Mouse (Mus musculus) liver, embryonic 11.5 days (tissue): ENCODE measurements around the gene Osbpl6. TPM values are rescaled to one million over a fixed set of nuclear protein-coding genes. Genes with fewer than 3 reads are reported as not detected.
A peak's percentile ranks its signal among the peaks of the same experiment; 100 is the strongest.

Source experiments
- ATAC-seq: fragments of 200-750 bp; cut with Nextera tagmentation; replicated peaks from 2 replicates; pipeline ENCODE4 v1.8.0; 2017; ENCODE audit warnings: moderate number of reproducible peaks, mild to moderate bottlenecking, moderate TSS enrichment, moderate library complexity; ENCODE audit not compliant: low FRiP score
- DNase-seq: peaks from one replicate; pipeline ENCODE4 v3.0.0-alpha.2; 2017; ENCODE audit warnings: low spot score
- H3K27ac ChIP-seq: fragments of 300-500 bp; sonication (generic); 2 replicates; pipeline ENCODE4 v1.5.1; 2014; ENCODE audit warnings: mild to moderate bottlenecking, low read depth, low read length, control low read depth
- H3K27me3 ChIP-seq: fragments of 300-500 bp; sonication (generic); replicated peaks from 2 replicates; pipeline ENCODE4 v1.6.1; 2014; ENCODE audit warnings: low read length, mixed read lengths; ENCODE audit not compliant: control insufficient read depth, insufficient read depth
- H3K36me3 ChIP-seq: fragments of 300-500 bp; sonication (generic); 2 replicates; pipeline ENCODE4 v1.6.1; 2014; ENCODE audit warnings: mild to moderate bottlenecking, low read length, moderate library complexity, mixed read lengths; ENCODE audit not compliant: control insufficient read depth, insufficient read depth
- H3K4me1 ChIP-seq: fragments of 300-500 bp; sonication (generic); replicated peaks from 2 replicates; pipeline ENCODE4 v1.6.1; 2014; ENCODE audit warnings: low read length, mixed read lengths; ENCODE audit not compliant: control insufficient read depth, insufficient read depth
- H3K4me2 ChIP-seq: fragments of 300-500 bp; sonication (generic); 2 replicates; pipeline ENCODE4 v1.6.1; 2014; ENCODE audit warnings: mild to moderate bottlenecking, control low read depth, moderate library complexity
- H3K4me3 ChIP-seq: fragments of 300-500 bp; sonication (generic); 2 replicates; pipeline ENCODE4 v1.5.1; 2014; ENCODE audit warnings: low read depth, low read length, control low read depth
- H3K9ac ChIP-seq: fragments of 300-500 bp; sonication (generic); 2 replicates; pipeline ENCODE4 v1.6.1; 2014; ENCODE audit warnings: low read depth, low read length, control low read depth
- H3K9me3 ChIP-seq: fragments of 300-500 bp; sonication (generic); 2 replicates; pipeline ENCODE4 v1.6.1; 2016; ENCODE audit warnings: low read length, inconsistent platforms, mixed read lengths; ENCODE audit not compliant: control insufficient read depth
- WGBS: fragments of 180-500 bp; shearing (Covaris S2); extraction: QIAGEN DNeasy Blood & Tissue Kit; methylation state at CpG from one replicate; pipeline ENCODE4 v1.1.7; 2014; 5-methylcytosine and 5-hydroxymethylcytosine counted together
- polyA plus RNA-seq: library from polyadenylated mRNA; unstranded; fragments of >200 nt; fragmentation: Nextera tagmentation; extraction: Ambion mirVana; gene quantifications from 2 replicates; pipeline ENCODE4 v1.2.1, GENCODE M21; 2014

Osbpl6 gene
- 3.0 and 3.4 TPM in 2 replicates for polyA plus RNA-seq

GRCm38 (mm10) chr2:76406151-76406936 is at the start of gene Osbpl6:
Gene Osbpl6 (plus strand): TSS chr2:76406508.
- Histone ChIP-seq H3K27ac (no peak within 1 kb of the TSS), H3K9me3 (no peaks in the 10 kb centered on the region), H3K4me2 (peak within 1 kb of the TSS; percentile 90), H3K9ac (peak within 1 kb of the TSS; percentile 53), H3K4me1 (0 out of 2 replicates have a peak, but pooled peaks cover 3% of the 10 kb centered on the region), H3K27me3 (peaks cover 50% of the 10 kb centered on the region), H3K4me3 (peak within 1 kb of the TSS; percentile 66), H3K36me3 (no peaks in the 10 kb centered on the region)
- peak; percentile 69 for DNase-seq
- peak; percentile 81 for ATAC-seq
- WGBS: under 1% methylated on average over 81 of the region's 89 CpGs

- Histone ChIP-seq H3K4me3 (no peak within 1 kb of the TSS), H3K27me3 (no peaks in the 10 kb centered on the region), H3K9ac (no peak within 1 kb of the TSS), H3K4me2 (no peak within 1 kb of the TSS), H3K9me3 (no peaks in the 10 kb centered on the region), H3K27ac (no peak within 1 kb of the TSS), H3K4me1 (no peaks in the 10 kb centered on the region), H3K36me3 (no peaks in the 10 kb centered on the region)
- no peak for DNase-seq
- no peak for ATAC-seq
- 85% methylated on average over 11 of the region's 11 CpGs for WGBS
Measured at GRCm38 (mm10) chr2:76360226-76360625, 46.1 kb upstream of the Osbpl6 start, which contains the start of gene Cyct. Gene Cyct (minus strand): TSS chr2:76360450.

GRCm38 (mm10) chr2:76362111-76362510 is 44.2 kb upstream of the Osbpl6 start:
- H3K4me3 ChIP-seq: no peak overlapping the region
- WGBS: 55% methylated on average over 2 of the region's 2 CpGs
- no peaks in the 10 kb centered on the region for H3K27me3 ChIP-seq
- DNase-seq: no peak
- ATAC-seq: no peak
- no peaks in the 10 kb centered on the region for H3K36me3 ChIP-seq
- H3K4me1 ChIP-seq: no peaks in the 10 kb centered on the region
- H3K4me2 ChIP-seq: no peak overlapping the region
- H3K9ac ChIP-seq: no peak overlapping the region
- no peak overlapping the region for H3K27ac ChIP-seq
- H3K9me3 ChIP-seq: no peaks in the 10 kb centered on the region

- WGBS: 80% methylated on average over 4 of the region's 4 CpGs
- no peak overlapping the region for H3K4me2 ChIP-seq
- no peak overlapping the region for H3K27ac ChIP-seq
- DNase-seq (no peak), ATAC-seq (no peak)
- no peak overlapping the region for H3K4me3 ChIP-seq
- H3K9me3 ChIP-seq: no peaks in the 10 kb centered on the region
- no peak overlapping the region for H3K9ac ChIP-seq
- no peaks in the 10 kb centered on the region for H3K36me3 ChIP-seq
- no peaks in the 10 kb centered on the region for H3K27me3 ChIP-seq
- peaks cover under 1% of the 10 kb centered on the region; the same call in 1 of the 2 replicates for H3K4me1 ChIP-seq
Measured at GRCm38 (mm10) chr2:76365811-76366210, 40.5 kb upstream of the Osbpl6 start.

- no peak overlapping the region for H3K4me2 ChIP-seq
- ATAC-seq (no peak), DNase-seq (peak; percentile 55)
- no peaks in the 10 kb centered on the region for H3K27me3 ChIP-seq
- peaks cover 12% of the 10 kb centered on the region; the same call in 1 of the 2 replicates for H3K4me1 ChIP-seq
- no peaks in the 10 kb centered on the region for H3K36me3 ChIP-seq
- no peak overlapping the region for H3K4me3 ChIP-seq
- no peaks in the 10 kb centered on the region for H3K9me3 ChIP-seq
- H3K9ac ChIP-seq: no peak overlapping the region
- no peak overlapping the region for H3K27ac ChIP-seq
- 17% methylated on average over 9 of the region's 9 CpGs for WGBS
Measured at GRCm38 (mm10) chr2:76367188-76367922, 39.0 kb upstream of the Osbpl6 start.

GRCm38 (mm10) chr2:76368861-76369660 is 37.2 kb upstream of the Osbpl6 start:
- H3K4me2 ChIP-seq: peak overlapping the region; percentile 82; the same call in 1 of the 2 replicates
- H3K4me3 ChIP-seq: peak overlapping the region; percentile 95; the same call in 1 of the 2 replicates
- no peak for ATAC-seq
- H3K9ac ChIP-seq: no peak overlapping the region
- no peak overlapping the region for H3K27ac ChIP-seq
- 61% methylated on average over 12 of the region's 13 CpGs for WGBS
- DNase-seq: no peak
- peaks cover 12% of the 10 kb centered on the region; the same call in 1 of the 2 replicates for H3K4me1 ChIP-seq
- H3K36me3 ChIP-seq: no peaks in the 10 kb centered on the region
- no peaks in the 10 kb centered on the region for H3K27me3 ChIP-seq
- no peaks in the 10 kb centered on the region for H3K9me3 ChIP-seq

GRCm38 (mm10) chr2:76369821-76370655 is 36.3 kb upstream of the Osbpl6 start, which contains the start of gene Rbm45:
Gene Rbm45 (plus strand): TSS chr2:76369984.
- Histone ChIP-seq H3K36me3 (no peaks in the 10 kb centered on the region), H3K27ac (peak within 1 kb of the TSS; percentile 84), H3K4me3 (peak within 1 kb of the TSS; percentile 95), H3K9ac (peak within 1 kb of the TSS; percentile 94), H3K27me3 (no peaks in the 10 kb centered on the region), H3K9me3 (no peaks in the 10 kb centered on the region), H3K4me1 (peaks cover 12% of the 10 kb centered on the region; the same call in 1 of the 2 replicates), H3K4me2 (peak within 1 kb of the TSS; percentile 82)
- peak; percentile 85 for ATAC-seq
- peak; percentile 85 for DNase-seq
- WGBS: under 1% methylated on average over 61 of the region's 61 CpGs
